Mouse (Mus musculus) lung, postnatal 10 days (tissue): ENCODE measurements at regions not wholly inside any gene's neighbourhood (a gene's known extent, or its start where the extent isn't known, plus 50 kb on each side); places are given as distances from the start of the nearest gene placed in this dataset.

Experiments used
- DNase-seq: peaks from one replicate; pipeline ENCODE4 v3.0.0; 2021

DNA sequence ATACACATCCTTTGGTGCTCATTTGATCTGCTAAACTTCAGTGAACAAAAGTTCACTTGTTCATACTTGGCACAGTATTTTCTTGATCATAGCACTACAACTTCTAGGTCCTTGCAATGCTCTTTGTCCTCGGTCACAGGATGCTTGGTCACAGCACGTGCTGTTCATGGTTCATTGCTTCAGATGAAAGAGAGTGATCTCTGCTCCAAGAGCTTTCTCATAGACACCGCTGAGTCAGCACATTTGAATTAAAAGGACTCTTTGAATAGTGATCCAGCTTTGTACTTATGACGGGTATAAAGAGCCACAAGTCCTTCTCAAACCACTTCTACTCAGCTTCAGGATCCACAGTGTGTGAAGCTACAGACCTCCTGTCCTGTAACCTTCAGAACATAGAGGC lies 649.3 kb upstream of the Arrdc4 start:
- no peak for DNase-seq

DNA sequence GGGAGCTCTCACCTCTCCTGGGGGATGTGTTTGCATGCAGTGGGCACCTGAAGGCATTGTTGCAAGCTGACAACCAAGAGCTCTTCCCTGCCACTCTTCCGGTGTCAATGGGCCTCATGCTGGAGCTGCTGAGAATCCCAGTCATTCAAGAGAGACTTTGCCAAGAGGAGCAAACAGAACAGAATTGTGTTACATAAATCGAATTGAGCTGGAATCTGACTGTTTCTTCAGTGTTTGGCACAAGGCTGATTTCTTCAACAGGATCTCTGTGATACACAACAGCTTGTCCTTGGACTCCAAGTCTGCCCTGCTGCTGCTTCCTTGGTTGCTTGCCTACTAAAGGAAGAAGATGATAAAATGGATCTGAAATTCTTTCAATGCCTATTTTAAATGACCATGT lies 647.8 kb upstream of the Arrdc4 start:
- DNase-seq: peak; percentile 6
